Mouse (Mus musculus) intestine, embryonic 16.5 days (tissue): Measurements from ENCODE around the gene Gsdma2. TPM values are rescaled to one million over a fixed set of nuclear protein-coding genes. Genes with fewer than 3 reads are reported as not detected.

Source experiments
- ATAC-seq: fragments of 200-750 bp; cut with Nextera tagmentation; 2 replicates; pipeline ENCODE4 v1.8.0; 2017; ENCODE audit warnings: moderate TSS enrichment, moderate library complexity
- H3K27ac ChIP-seq: fragments of 300-500 bp; sonication (generic); 2 replicates; pipeline ENCODE4 v1.5.1; 2014; ENCODE audit warnings: mild to moderate bottlenecking, low read length
- H3K27me3 ChIP-seq: fragments of 300-500 bp; sonication (generic); replicated peaks from 2 replicates; pipeline ENCODE4 v1.6.1; 2014; ENCODE audit warnings: low read length, control low read depth, mixed read lengths; ENCODE audit not compliant: control insufficient read depth, insufficient read depth
- H3K36me3 ChIP-seq: fragments of 300-500 bp; sonication (generic); 2 replicates; pipeline ENCODE4 v1.6.1; 2014; ENCODE audit warnings: low read length, control low read depth; ENCODE audit not compliant: control insufficient read depth, insufficient read depth
- H3K4me1 ChIP-seq: fragments of 300-500 bp; sonication (generic); 2 replicates; pipeline ENCODE4 v1.6.1; 2014; ENCODE audit warnings: low read length, control low read depth, mixed read lengths; ENCODE audit not compliant: control insufficient read depth, insufficient read depth
- H3K4me2 ChIP-seq: fragments of 300-500 bp; sonication (generic); 2 replicates; pipeline ENCODE4 v1.6.1; 2014; ENCODE audit warnings: low read depth, low read length, control low read depth
- H3K4me3 ChIP-seq: fragments of 300-500 bp; sonication (generic); 2 replicates; pipeline ENCODE4 v1.5.1; 2014; ENCODE audit warnings: mild to moderate bottlenecking, low read length
- H3K9ac ChIP-seq: fragments of 300-500 bp; sonication (generic); 2 replicates; pipeline ENCODE4 v1.6.1; 2014; ENCODE audit warnings: low read depth, low read length
- H3K9me3 ChIP-seq: fragments of 300-500 bp; sonication (generic); 2 replicates; pipeline ENCODE4 v1.6.1; 2016; ENCODE audit warnings: low read length, control low read depth; ENCODE audit not compliant: control insufficient read depth
- WGBS: fragments of 180-500 bp; shearing (Covaris S2); extraction: QIAGEN DNeasy Blood & Tissue Kit; methylation state at CpG from one replicate; pipeline ENCODE4 v1.1.7; 2014; 5-methylcytosine and 5-hydroxymethylcytosine counted together
- polyA plus RNA-seq: library from polyadenylated mRNA; unstranded; fragments of >200 nt; fragmentation: Nextera tagmentation; extraction: Ambion mirVana; gene quantifications from 2 replicates; pipeline ENCODE4 v1.2.1, GENCODE M21; 2015

The Gsdma2 gene
- polyA plus RNA-seq, 1 experiment from 2014 or later = 0.93 TPM

DNA sequence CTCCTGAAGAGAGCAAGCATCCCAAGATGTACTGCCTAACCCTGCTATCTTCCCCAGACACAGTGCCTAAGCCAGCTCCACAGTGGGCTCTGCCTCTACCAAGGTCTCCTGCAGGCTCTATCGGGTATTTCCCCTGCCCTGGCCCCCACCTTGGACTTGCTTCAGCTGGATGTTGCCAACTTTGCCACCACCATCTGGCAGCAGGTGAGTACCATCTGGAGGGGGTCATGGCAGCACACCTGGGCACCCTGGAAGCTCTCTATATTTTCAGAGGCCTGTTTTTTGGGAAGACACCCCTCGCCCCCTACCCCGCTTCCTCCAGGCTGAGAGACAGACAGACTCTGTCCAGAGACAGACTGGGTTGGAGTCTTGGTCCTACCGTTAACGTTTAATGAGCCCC, 55.8 kb downstream of the Gsdma2 start:
- Histone ChIP-seq H3K27ac (no peak overlapping the region), H3K4me1 (no peaks in the 10 kb centered on the region), H3K9ac (no peak overlapping the region), H3K9me3 (no peaks in the 10 kb centered on the region), H3K4me2 (no peak overlapping the region), H3K36me3 (0 out of 2 replicates have a peak, but pooled peaks cover 4% of the 10 kb centered on the region), H3K4me3 (no peak overlapping the region), H3K27me3 (no peaks in the 10 kb centered on the region)
- ATAC-seq = no peak
- 68% methylated on average over 5 of the region's 5 CpGs for WGBS

- no peaks in the 10 kb centered on the region for H3K9me3 ChIP-seq
- no peak overlapping the region for H3K9ac ChIP-seq
- no peak overlapping the region for H3K27ac ChIP-seq
- H3K36me3 ChIP-seq = 0 out of 2 replicates have a peak, but pooled peaks cover 4% of the 10 kb centered on the region
- 86% methylated on average over 10 of the region's 10 CpGs for WGBS
- H3K27me3 ChIP-seq = no peaks in the 10 kb centered on the region
- peaks cover 26% of the 10 kb centered on the region for H3K4me1 ChIP-seq
- H3K4me2 ChIP-seq = no peak overlapping the region
- ATAC-seq = no peak
- H3K4me3 ChIP-seq = no peak overlapping the region
Measured at GRCm38 (mm10) chr11:98705021-98705420, 58.5 kb downstream of the Gsdma2 start.

Other genes with a start within 250 kb of the Gsdma2 start
- gene Pgap3, start 246.3 kb upstream of the Gsdma2 start, polyA plus RNA-seq = 19.5 and 20.4 TPM in 2 replicates
- gene Erbb2, start 234.3 kb upstream of the Gsdma2 start, polyA plus RNA-seq = 33.8 and 37.5 TPM in 2 replicates
- 279 and 304 TPM in 2 replicates for gene Mien1, start 207.8 kb upstream of the Gsdma2 start, polyA plus RNA-seq
- 87.1 and 87.3 TPM in 2 replicates for gene Grb7, start 200.4 kb upstream of the Gsdma2 start, polyA plus RNA-seq
- gene Ikzf3, start 100.7 kb upstream of the Gsdma2 start, polyA plus RNA-seq = 0.23 and 0.24 TPM in 2 replicates
- gene Zpbp2, start 95.7 kb upstream of the Gsdma2 start, polyA plus RNA-seq = 0.92 and 1.0 TPM in 2 replicates
- 62.9 and 65.2 TPM in 2 replicates for gene Ormdl3, start 59.4 kb upstream of the Gsdma2 start, polyA plus RNA-seq
- gene Lrrc3c, start 48.5 kb upstream of the Gsdma2 start, polyA plus RNA-seq = not detected in 2 replicates
- 0.33 and 0.57 TPM in 2 replicates for gene Gm12355, start 21.1 kb upstream of the Gsdma2 start, polyA plus RNA-seq
- gene Gsdma3, start 20.4 kb upstream of the Gsdma2 start, polyA plus RNA-seq = not detected in 2 replicates
- 0.06 TPM in 1 of 2 replicates, not detected in the other for gene Gsdma, start 17.6 kb downstream of the Gsdma2 start, polyA plus RNA-seq
- 169 and 181 TPM in 2 replicates for gene Psmd3, start 35.8 kb downstream of the Gsdma2 start, polyA plus RNA-seq
- 0.10 TPM in 1 of 2 replicates, not detected in the other for gene Csf3, start 54.5 kb downstream of the Gsdma2 start, polyA plus RNA-seq
- gene Med24, start 82.7 kb downstream of the Gsdma2 start, polyA plus RNA-seq = 36.8 and 38.5 TPM in 2 replicates
- gene Thra, start 93.9 kb downstream of the Gsdma2 start, polyA plus RNA-seq = 41.5 and 42.0 TPM in 2 replicates
- gene Nr1d1, start 128.6 kb downstream of the Gsdma2 start, polyA plus RNA-seq = 2.3 and 2.7 TPM in 2 replicates
- gene Msl1, start 148.8 kb downstream of the Gsdma2 start, polyA plus RNA-seq = 13.5 and 14.5 TPM in 2 replicates
- 23.1 and 24.3 TPM in 2 replicates for gene Casc3, start 158.1 kb downstream of the Gsdma2 start, polyA plus RNA-seq
- gene Rapgefl1, start 190.0 kb downstream of the Gsdma2 start, polyA plus RNA-seq = 0.67 and 1.1 TPM in 2 replicates
- gene Wipf2, start 216.9 kb downstream of the Gsdma2 start, polyA plus RNA-seq = 3.4 and 3.5 TPM in 2 replicates